Mouse (Mus musculus): Measurements from ENCODE around the gene Serpine1.

Gene Serpine1

GRCm38 (mm10) chr5:137054299-137054698 lies 17.8 kb downstream of the Serpine1 start:
- DNase-seq (ENCODE audit: low read depth), result no peak

- DNase-seq (ENCODE audit: low read depth), result no peak
Observed at GRCm38 (mm10) chr5:137051914-137052505, 20.1 kb downstream of the Serpine1 start.

- DNase-seq (ENCODE audit: low read depth), result no peak
Observed at GRCm38 (mm10) chr5:137051125-137051524, 20.9 kb downstream of the Serpine1 start.

GRCm38 (mm10) chr5:137046991-137047390 lies 25.1 kb downstream of the Serpine1 start:
- no peak for DNase-seq (ENCODE audit: low read depth)

GRCm38 (mm10) chr5:137046324-137046718 lies 25.7 kb downstream of the Serpine1 start:
- no peak for DNase-seq (ENCODE audit: low read depth)

- peak; percentile 99 for DNase-seq (ENCODE audit: low read depth)
Observed at GRCm38 (mm10) chr5:137045402-137046323, 26.4 kb downstream of the Serpine1 start, which contains the start of gene Ap1s1. Gene Ap1s1 (minus strand): TSS chr5:137046135.

- DNase-seq (ENCODE audit: low read depth), result no peak
Observed at GRCm38 (mm10) chr5:137043997-137044396, 28.1 kb downstream of the Serpine1 start.

- no peak for DNase-seq (ENCODE audit: low read depth)
Observed at GRCm38 (mm10) chr5:137041442-137041841, 30.6 kb downstream of the Serpine1 start.

- DNase-seq (ENCODE audit: low read depth), result no peak
Observed at GRCm38 (mm10) chr5:137039453-137039852, 32.6 kb downstream of the Serpine1 start.

GRCm38 (mm10) chr5:137036211-137036610 lies 35.9 kb downstream of the Serpine1 start:
- DNase-seq (ENCODE audit: low read depth), result no peak

GRCm38 (mm10) chr5:137032641-137033074 lies 39.4 kb downstream of the Serpine1 start:
- peak; percentile 91 for DNase-seq (ENCODE audit: low read depth)

GRCm38 (mm10) chr5:137032033-137032421 lies 40.0 kb downstream of the Serpine1 start:
- DNase-seq (ENCODE audit: low read depth), result peak; percentile 44

GRCm38 (mm10) chr5:137031076-137032032 lies 40.7 kb downstream of the Serpine1 start:
- peak; percentile 30 for DNase-seq (ENCODE audit: low read depth)

- DNase-seq (ENCODE audit: low read depth), result no peak
Observed at GRCm38 (mm10) chr5:137030416-137030810, 41.7 kb downstream of the Serpine1 start.

- peak; percentile 94 for DNase-seq (ENCODE audit: low read depth)
Observed at GRCm38 (mm10) chr5:137029643-137030415, 42.2 kb downstream of the Serpine1 start.

- DNase-seq (ENCODE audit: low read depth), result no peak
Observed at GRCm38 (mm10) chr5:137029273-137029585, 42.8 kb downstream of the Serpine1 start.

- peak; percentile 18 for DNase-seq (ENCODE audit: low read depth)
Observed at GRCm38 (mm10) chr5:137028561-137029272, 43.4 kb downstream of the Serpine1 start.

- no peak for DNase-seq (ENCODE audit: low read depth)
Observed at GRCm38 (mm10) chr5:137026092-137026491, 46.0 kb downstream of the Serpine1 start, which contains the start of gene Vgf. Gene Vgf (plus strand): TSS chr5:137026392.

- peak; percentile 88 for DNase-seq (ENCODE audit: low read depth)
Observed at GRCm38 (mm10) chr5:137025132-137025531, 46.9 kb downstream of the Serpine1 start.

- DNase-seq (ENCODE audit: low read depth), result no peak
Observed at GRCm38 (mm10) chr5:137024318-137024717, 47.8 kb downstream of the Serpine1 start.

GRCm38 (mm10) chr5:137015913-137016312 lies 56.2 kb downstream of the Serpine1 start:
- no peak for DNase-seq (ENCODE audit: low read depth)
